Mouse (Mus musculus) myocyte (in vitro differentiated cells): Measurements from ENCODE around the gene R3hdm4. TPM values are rescaled to one million over a fixed set of nuclear protein-coding genes. Genes with fewer than 3 reads are reported as not detected.

Source experiments
- H3K27me3 ChIP-seq: one replicate; pipeline ENCODE4 v1.6.1; 2011; ENCODE audit not compliant: control insufficient read depth, insufficient read depth, insufficient read length
- H3K36me3 ChIP-seq: one replicate; pipeline ENCODE4 v1.6.1; 2011; ENCODE audit not compliant: control insufficient read depth, insufficient read depth
- H3K4me2 ChIP-seq: one replicate; pipeline ENCODE4 v1.6.1; 2011; ENCODE audit warnings: low read depth, control low read depth
- H3K4me3 ChIP-seq: one replicate; pipeline ENCODE4 v1.5.1; 2011; ENCODE audit warnings: mild to moderate bottlenecking, control low read depth, moderate library complexity
- H3K79me2 ChIP-seq: one replicate; pipeline ENCODE4 v1.6.1; 2011; ENCODE audit not compliant: control insufficient read depth, insufficient read depth
- H3ac ChIP-seq: one replicate; pipeline ENCODE4 v1.6.1; 2011; ENCODE audit not compliant: control insufficient read depth, insufficient read length
- CEBPB ChIP-seq: IDR thresholded peaks from 2 replicates; pipeline ENCODE4 v1.6.1; 2011; ENCODE audit warnings: mild to moderate bottlenecking, moderate library complexity; ENCODE audit not compliant: poor library complexity, insufficient read depth, severe bottlenecking
- E2F4 ChIP-seq: IDR thresholded peaks from one replicate; pipeline ENCODE4 v1.6.1; 2011; ENCODE audit warnings: mild to moderate bottlenecking, control low read depth, moderate library complexity; ENCODE audit not compliant: insufficient read depth
- MAX ChIP-seq: IDR thresholded peaks from one replicate; pipeline ENCODE4 v1.6.1; 2011; ENCODE audit warnings: low read depth, mild to moderate bottlenecking, control low read depth
- MYOD1 ChIP-seq, 3 experiments: IDR thresholded peaks; one replicate each; pipeline ENCODE4 v1.6.1; 2011; ENCODE audit warnings: control low read depth in 2 of 3, low read depth in 2 of 3, mild to moderate bottlenecking in 2 of 3, moderate library complexity in 1 of 3; ENCODE audit not compliant: insufficient read length in 2 of 3, control insufficient read depth in 1 of 3
- MYOG ChIP-seq, 3 experiments: IDR thresholded peaks; one replicate each; pipeline ENCODE4 v1.6.1; 2011; ENCODE audit warnings: control low read depth in 2 of 3, low read depth in 2 of 3, mild to moderate bottlenecking in 2 of 3; ENCODE audit not compliant: insufficient read length in 2 of 3, control insufficient read depth in 1 of 3, insufficient read depth in 1 of 3
- POLR2A ChIP-seq: IDR thresholded peaks from one replicate; pipeline ENCODE4 v1.6.1; 2011; ENCODE audit warnings: low read depth, mild to moderate bottlenecking, control low read depth, moderate library complexity; ENCODE audit not compliant: insufficient read length
- POLR2AphosphoS2 ChIP-seq: IDR thresholded peaks from one replicate; pipeline ENCODE4 v1.6.1; 2011; ENCODE audit warnings: low read depth, control low read depth; ENCODE audit not compliant: insufficient read length
- REST ChIP-seq: IDR thresholded peaks from one replicate; pipeline ENCODE4 v1.6.1; 2011; ENCODE audit warnings: mild to moderate bottlenecking, control low read depth, moderate library complexity; ENCODE audit not compliant: insufficient read depth, insufficient read length
- SRF ChIP-seq: IDR thresholded peaks from one replicate; pipeline ENCODE4 v1.6.1; 2011; ENCODE audit warnings: low read depth; ENCODE audit not compliant: control insufficient read depth, insufficient read length
- TCF12 ChIP-seq: IDR thresholded peaks from one replicate; pipeline ENCODE4 v1.6.1; 2011; ENCODE audit warnings: mild to moderate bottlenecking, control low read depth; ENCODE audit not compliant: poor library complexity, insufficient read depth, severe bottlenecking
- TCF3 ChIP-seq: IDR thresholded peaks from one replicate; pipeline ENCODE4 v1.6.1; 2011; ENCODE audit warnings: low read depth, control low read depth; ENCODE audit not compliant: insufficient read length
- USF1 ChIP-seq: IDR thresholded peaks from one replicate; pipeline ENCODE4 v1.6.1; 2011; ENCODE audit warnings: low read depth, mild to moderate bottlenecking, control low read depth, moderate library complexity
- polyA plus RNA-seq: library from polyadenylated mRNA; unstranded; fragments of >200 nt; fragmentation: generic; extraction: Trizol; gene quantifications from one replicate; pipeline ENCODE4 v1.2.1, GENCODE M21; 2012; ENCODE audit warnings: missing spikeins

The R3hdm4 gene
- polyA plus RNA-seq, 1 experiment, result 69.0 TPM

- Histone ChIP-seq H3K4me3 (no peak overlapping the region), H3K36me3 (no peaks in the 10 kb centered on the region), H3K27me3 (no peaks in the 10 kb centered on the region), H3ac (no peak overlapping the region), H3K79me2 (no peaks in the 10 kb centered on the region), H3K4me2 (no peak overlapping the region)
- TF ChIP-seq CEBPB (no peak), E2F4 (no peak), USF1 (no peak), POLR2AphosphoS2 (no peak), MYOD1 (IDR thresholded peaks at IDR 0.05; ENCODE audit: control insufficient read depth in 1 of 3, insufficient read length in 2 of 3, low read depth in 2 of 3) (no peak), MAX (no peak), MYOG (IDR thresholded peaks at IDR 0.05; ENCODE audit: control insufficient read depth in 1 of 3, insufficient read depth in 1 of 3, insufficient read length in 2 of 3, low read depth in 2 of 3) (no peak), TCF3 (no peak), SRF (no peak)
Observed at GRCm38 (mm10) chr10:79872862-79873261, 48.1 kb downstream of the R3hdm4 start.

- TF ChIP-seq USF1 (no peak), REST (no peak), TCF12 (no peak), MYOD1 (IDR thresholded peaks at IDR 0.05; ENCODE audit: control insufficient read depth in 1 of 3, insufficient read length in 2 of 3, low read depth in 2 of 3) (no peak), E2F4 (no peak), CEBPB (no peak), SRF (no peak), POLR2A (no peak), MAX (no peak), POLR2AphosphoS2 (no peak), MYOG (IDR thresholded peaks at IDR 0.05; ENCODE audit: control insufficient read depth in 1 of 3, insufficient read depth in 1 of 3, insufficient read length in 2 of 3, low read depth in 2 of 3) (no peak), TCF3 (no peak)
- H3K36me3 ChIP-seq, result no peaks in the 10 kb centered on the region
- H3ac ChIP-seq, result no peak overlapping the region
- no peak overlapping the region for H3K4me3 ChIP-seq
- H3K4me2 ChIP-seq, result no peak overlapping the region
- no peaks in the 10 kb centered on the region for H3K79me2 ChIP-seq
- H3K27me3 ChIP-seq, result no peaks in the 10 kb centered on the region
Observed at GRCm38 (mm10) chr10:79871845-79872244, 49.2 kb downstream of the R3hdm4 start.

- peaks cover 1% of the 10 kb centered on the region for H3K79me2 ChIP-seq
- peaks cover 20% of the 10 kb centered on the region for H3K36me3 ChIP-seq
- no peak overlapping the region for H3ac ChIP-seq
- H3K4me3 ChIP-seq, result no peak overlapping the region
- H3K27me3 ChIP-seq, result no peaks in the 10 kb centered on the region
- no peak for TF ChIP-seq TCF3
- TF ChIP-seq POLR2AphosphoS2, result peak; percentile 23
- no peak overlapping the region for H3K4me2 ChIP-seq
Observed at GRCm38 (mm10) chr10:79866601-79867000, 54.4 kb downstream of the R3hdm4 start.

- H3K36me3 ChIP-seq, result peaks cover 28% of the 10 kb centered on the region
- no peak overlapping the region for H3ac ChIP-seq
- H3K4me2 ChIP-seq, result no peak overlapping the region
- H3K27me3 ChIP-seq, result no peaks in the 10 kb centered on the region
- H3K4me3 ChIP-seq, result no peak overlapping the region
- TF ChIP-seq CEBPB, result no peak
- peak; percentile 64 for TF ChIP-seq POLR2A
- no peak for TF ChIP-seq TCF12
- TF ChIP-seq MYOG (IDR thresholded peaks at IDR 0.05; ENCODE audit: control insufficient read depth in 1 of 3, insufficient read depth in 1 of 3, insufficient read length in 2 of 3, low read depth in 2 of 3), result no peak
- TF ChIP-seq POLR2AphosphoS2, result peak; percentile 85
- H3K79me2 ChIP-seq, result peaks cover 5% of the 10 kb centered on the region
Observed at GRCm38 (mm10) chr10:79865801-79866295, 55.2 kb downstream of the R3hdm4 start.

- Histone ChIP-seq H3K4me2 (no peak overlapping the region), H3K79me2 (peaks cover 11% of the 10 kb centered on the region), H3K36me3 (peaks cover 34% of the 10 kb centered on the region)
Observed at GRCm38 (mm10) chr10:79865189-79865601, 55.8 kb downstream of the R3hdm4 start.

More at GRCm38 (mm10) chr10:79865189-79865601, 55.8 kb downstream of the R3hdm4 start:
- Histone ChIP-seq H3ac (no peak overlapping the region), H3K27me3 (no peaks in the 10 kb centered on the region), H3K4me3 (no peak overlapping the region)
- TF ChIP-seq POLR2AphosphoS2 (peak; percentile 83), MAX (no peak), USF1 (no peak), REST (no peak), POLR2A (peak; percentile 53)
